Mouse (Mus musculus) MEL (cell line): ENCODE measurements around the gene Dydc2. TPM values are rescaled to one million over a fixed set of nuclear protein-coding genes. Genes with fewer than 3 reads are reported as not detected.
"Not testable (repeated sequence)": the region's sequence is repeated elsewhere in the genome, so short reads cannot be mapped to it uniquely, and the experiment has no call there.

Experiments used
- DNase-seq: peaks from one replicate; pipeline ENCODE4 v3.0.0; 2011; ENCODE audit warnings: low read depth, low spot score
- H3K27ac ChIP-seq: 2 replicates; pipeline ENCODE4 v1.5.1; 2012; ENCODE audit warnings: low read depth, mild to moderate bottlenecking, control low read depth, low read length, moderate library complexity; ENCODE audit not compliant: control insufficient read depth
- H3K27me3 ChIP-seq, 2 experiments: fragments of 150-350 bp in 1 of 2; sonication (generic) in 1 of 2; 2 replicates each; pipeline ENCODE4 v1.6.1; 2012; ENCODE audit warnings: low read length in 2 of 2, mild to moderate bottlenecking in 2 of 2, improper control_type of control experiment in 1 of 2, moderate library complexity in 1 of 2; ENCODE audit not compliant: insufficient read depth in 2 of 2, control insufficient read depth in 1 of 2
- H3K36me3 ChIP-seq, 2 experiments: 2 replicates each; pipeline ENCODE4 v1.6.1; 2012 to 2014; ENCODE audit warnings: low read length in 2 of 2, improper control_type of control experiment in 1 of 2, inconsistent platforms in 1 of 2, mild to moderate bottlenecking in 1 of 2; ENCODE audit not compliant: insufficient read depth in 2 of 2, control insufficient read depth in 1 of 2
- H3K4me1 ChIP-seq, 2 experiments: fragments of 150-350 bp in 1 of 2; sonication (generic) in 1 of 2; 2 replicates each; pipeline ENCODE4 v1.6.1; 2012; ENCODE audit warnings: low read length in 2 of 2, improper control_type of control experiment in 1 of 2, mild to moderate bottlenecking in 1 of 2; ENCODE audit not compliant: insufficient read depth in 2 of 2, control insufficient read depth in 1 of 2
- H3K4me3 ChIP-seq, 2 experiments: fragments of 150-350 bp in 1 of 2; sonication (generic) in 1 of 2; 2 replicates each; pipeline ENCODE4 v1.5.1; 2012; ENCODE audit warnings: low read depth in 2 of 2, low read length in 2 of 2, mild to moderate bottlenecking in 2 of 2, moderate library complexity in 2 of 2, control low read depth in 1 of 2, improper control_type of control experiment in 1 of 2; ENCODE audit not compliant: control insufficient read depth in 1 of 2, insufficient read depth in 1 of 2
- H3K79me2 ChIP-seq: 2 replicates; pipeline ENCODE4 v1.6.1; 2012; ENCODE audit warnings: mild to moderate bottlenecking, low read length, moderate library complexity; ENCODE audit not compliant: control insufficient read depth, poor library complexity, insufficient read depth
- H3K9ac ChIP-seq: 2 replicates; pipeline ENCODE4 v1.6.1; 2012; ENCODE audit warnings: low read depth, mild to moderate bottlenecking, control low read depth, low read length, moderate library complexity; ENCODE audit not compliant: control insufficient read depth, poor library complexity, severe bottlenecking
- H3K9me3 ChIP-seq: fragments of 150-350 bp; sonication (generic); replicated peaks from 2 replicates; pipeline ENCODE4 v1.6.1; 2012; ENCODE audit warnings: mild to moderate bottlenecking, low read length, improper control_type of control experiment, moderate library complexity; ENCODE audit not compliant: insufficient read depth
- BHLHE40 ChIP-seq: IDR thresholded peaks from 2 replicates; pipeline ENCODE4 v1.6.1; 2012; ENCODE audit warnings: low read depth, mild to moderate bottlenecking, inconsistent platforms, low read length, improper control_type of control experiment, borderline replicate concordance
- CHD1 ChIP-seq: IDR thresholded peaks from 2 replicates; pipeline ENCODE4 v1.6.1; 2012; ENCODE audit warnings: low read depth, mild to moderate bottlenecking, inconsistent platforms, low read length, improper control_type of control experiment
- CTCF ChIP-seq, 3 experiments: IDR thresholded peaks in 2 of 3; conservative IDR thresholded peaks in 1 of 3; 2 replicates each; pipeline ENCODE4 v1.5.1; 2011 to 2012; ENCODE audit warnings: low read length in 3 of 3, low read depth in 2 of 3, mild to moderate bottlenecking in 2 of 3, improper control_type of control experiment in 1 of 3, inconsistent platforms in 1 of 3, mixed read lengths in 1 of 3, moderate library complexity in 1 of 3; ENCODE audit not compliant: control insufficient read depth in 1 of 3, insufficient read depth in 1 of 3, poor library complexity in 1 of 3, severe bottlenecking in 1 of 3
- E2F4 ChIP-seq: IDR thresholded peaks from 2 replicates; pipeline ENCODE4 v1.6.1; 2011; ENCODE audit warnings: low read depth, low read length, improper control_type of control experiment, borderline replicate concordance
- GATA1 ChIP-seq: IDR thresholded peaks from 2 replicates; pipeline ENCODE4 v1.6.1; 2011; ENCODE audit warnings: low read depth, low read length, improper control_type of control experiment
- JUND ChIP-seq: IDR thresholded peaks from 2 replicates; pipeline ENCODE4 v1.6.1; 2011; ENCODE audit warnings: low read depth, mild to moderate bottlenecking, improper control_type of control experiment, low read length
- MAFK ChIP-seq: IDR thresholded peaks from 2 replicates; pipeline ENCODE4 v1.6.1; 2011; ENCODE audit warnings: low read depth, mild to moderate bottlenecking, low read length, improper control_type of control experiment, borderline replicate concordance
- MAX ChIP-seq: IDR thresholded peaks from 2 replicates; pipeline ENCODE4 v1.6.1; 2011; ENCODE audit warnings: low read length, improper control_type of control experiment
- MEF2A ChIP-seq: IDR thresholded peaks from 2 replicates; pipeline ENCODE4 v1.6.1; 2014; ENCODE audit warnings: low read depth, mild to moderate bottlenecking, inconsistent platforms, low read length, improper control_type of control experiment; ENCODE audit not compliant: poor library complexity, insufficient replicate concordance, severe bottlenecking; ENCODE audit errors: extremely low read depth
- MXI1 ChIP-seq: IDR thresholded peaks from 2 replicates; pipeline ENCODE4 v1.6.1; 2011; ENCODE audit warnings: mild to moderate bottlenecking, low read depth, low read length, improper control_type of control experiment
- MYB ChIP-seq: IDR thresholded peaks from 2 replicates; pipeline ENCODE4 v1.6.1; 2011; ENCODE audit warnings: mild to moderate bottlenecking, low read depth, low read length, improper control_type of control experiment
- NRF1 ChIP-seq: IDR thresholded peaks from 2 replicates; pipeline ENCODE4 v1.6.1; 2014; ENCODE audit warnings: low read depth, mild to moderate bottlenecking, inconsistent platforms, low read length, improper control_type of control experiment, moderate library complexity; ENCODE audit not compliant: poor library complexity, insufficient read depth, severe bottlenecking
- POLR2A ChIP-seq, 2 experiments: IDR thresholded peaks; 2 replicates each; pipeline ENCODE4 v1.6.1; 2011 to 2012; ENCODE audit warnings: low read length in 2 of 2, mild to moderate bottlenecking in 2 of 2, control low read depth in 1 of 2, improper control_type of control experiment in 1 of 2, low read depth in 1 of 2, moderate library complexity in 1 of 2; ENCODE audit not compliant: control insufficient read depth in 1 of 2, insufficient read depth in 1 of 2, poor library complexity in 1 of 2
- POLR2AphosphoS5 ChIP-seq: IDR thresholded peaks from 2 replicates; pipeline ENCODE4 v1.6.1; 2012; ENCODE audit warnings: low read depth, borderline replicate concordance, mild to moderate bottlenecking, inconsistent platforms, low read length, moderate library complexity, mixed read lengths
- SMC3 ChIP-seq: IDR thresholded peaks from 2 replicates; pipeline ENCODE4 v1.6.1; 2011; ENCODE audit warnings: low read depth, low read length, improper control_type of control experiment
- TAL1 ChIP-seq: IDR thresholded peaks from 2 replicates; pipeline ENCODE4 v1.6.1; 2012; ENCODE audit warnings: mild to moderate bottlenecking, inconsistent platforms, low read length, moderate library complexity, mixed read lengths
- TBP ChIP-seq: IDR thresholded peaks from 2 replicates; pipeline ENCODE4 v1.8.0; 2011; ENCODE audit warnings: low read depth, low read length, improper control_type of control experiment
- ZC3H11A ChIP-seq: IDR thresholded peaks from 2 replicates; pipeline ENCODE4 v1.6.1; 2012; ENCODE audit warnings: low read depth, mild to moderate bottlenecking, inconsistent platforms, low read length, improper control_type of control experiment
- polyA plus RNA-seq, 2 experiments: library from polyadenylated mRNA; stranded (reverse) in 1 of 2; unstranded in 1 of 2; fragments of >175 nt in 1 of 2; fragments of >200 nt in 1 of 2; gene quantifications; 2 replicates each; pipeline versions ENCODE4 v1.2.1 to v1.2.4; 2012; ENCODE audit warnings: low replicate concordance in 2 of 2, low read depth in 1 of 2; ENCODE audit not compliant: insufficient read length in 2 of 2, insufficient read depth in 1 of 2, missing spikeins in 1 of 2
- total RNA-seq: library from RNA; depleted of rRNA; stranded (reverse); fragments of 300-350 nt; gene quantifications from 2 replicates; pipeline ENCODE4 v1.2.3, GENCODE M21; 2012

The Dydc2 gene
- total and polyA plus RNA-seq, 3 experiments: not detected

DNA sequence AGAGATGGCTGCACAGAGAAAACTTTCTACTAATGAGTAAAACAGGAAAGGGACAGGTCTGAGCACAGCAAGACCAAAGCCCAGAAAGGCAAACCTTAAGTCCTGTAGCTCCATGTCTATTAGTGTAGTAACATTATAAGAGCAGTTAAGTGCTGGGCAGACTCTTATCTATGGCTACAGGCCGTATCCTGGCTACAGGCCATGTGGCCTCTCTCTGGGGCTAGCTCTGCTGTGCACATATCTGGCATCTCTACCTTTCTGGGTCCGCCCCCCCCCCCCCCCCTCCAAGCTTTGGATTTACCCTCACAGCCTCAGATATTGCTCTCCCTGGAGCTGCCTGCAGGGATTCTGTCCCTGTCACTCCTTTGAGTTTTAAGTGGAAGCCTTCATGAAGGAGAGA, 3.8 kb downstream of the Dydc2 start:
- Histone ChIP-seq H3K9me3 (no peaks in the 10 kb centered on the region), H3K79me2 (no peaks in the 10 kb centered on the region), H3K36me3 (no peaks in the 10 kb centered on the region), H3K9ac (no peak overlapping the region), H3K4me1 (peaks cover 0 to 2% of the 10 kb centered on the region in 2 experiments; a peak in 1 of 4 replicates), H3K4me3 (no peak overlapping the region), H3K27ac (no peak overlapping the region), H3K27me3 (no peaks in the 10 kb centered on the region)
- TF ChIP-seq E2F4 (no peak), GATA1 (peak; percentile 38; the same call in 1 of the 2 replicates)
- DNase-seq: peak; percentile 50

- not testable (repeated sequence) for H3K9me3 ChIP-seq, H3K9ac ChIP-seq, H3K4me1 ChIP-seq, H3K27ac ChIP-seq, H3K36me3 ChIP-seq, H3K27me3 ChIP-seq, H3K79me2 ChIP-seq, H3K4me3 ChIP-seq
- peak in 1 of 3 experiments; percentile 4; a peak in 1 of 6 replicates for TF ChIP-seq CTCF (IDR thresholded peaks at IDR 0.05 in 2 of 3, conservative IDR thresholded peaks at IDR 0.05 in 1 of 3; ENCODE audit: control insufficient read depth in 1 of 3, insufficient read depth in 1 of 3, low read depth in 2 of 3, low read length in 3 of 3, poor library complexity in 1 of 3, severe bottlenecking in 1 of 3)
- DNase-seq: peak; percentile 27
Measured at GRCm38 (mm10) chr14:41053190-41053589, 15.8 kb downstream of the Dydc2 start.

DNA sequence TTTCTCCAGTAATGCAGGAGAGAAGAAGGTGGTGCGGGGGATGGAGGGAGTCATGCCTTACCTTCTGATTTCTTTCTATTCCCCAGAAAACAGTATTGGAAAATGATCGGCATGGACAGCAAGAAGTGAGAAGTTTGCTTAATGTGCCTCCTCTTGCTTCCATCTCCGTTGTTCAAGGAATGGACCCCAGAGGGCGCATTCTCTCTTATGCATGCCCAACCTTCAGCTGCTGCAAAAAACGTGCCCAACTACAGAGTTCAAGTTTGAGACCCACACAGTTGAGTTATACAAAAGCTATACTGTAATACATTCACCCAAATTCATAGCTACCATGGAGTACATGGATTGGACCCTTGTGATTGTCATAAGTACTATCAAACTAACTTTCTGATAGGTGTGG, 16.5 kb downstream of the Dydc2 start:
- Histone ChIP-seq H3K4me1 (no peaks in the 10 kb centered on the region), H3K9ac (no peak overlapping the region), H3K27me3 (no peaks in the 10 kb centered on the region; a peak in 2 of 4 replicates), H3K4me3 (no peak overlapping the region), H3K79me2 (no peaks in the 10 kb centered on the region), H3K36me3 (no peaks in the 10 kb centered on the region), H3K27ac (no peak overlapping the region)
- peak; percentile 63 for DNase-seq
- no peak for TF ChIP-seq MAFK
- TF ChIP-seq ZC3H11A: no peak
- no peak for TF ChIP-seq MAX
- no peak for TF ChIP-seq BHLHE40
- no peak for TF ChIP-seq MEF2A
- no peak for TF ChIP-seq TBP
- no peak for TF ChIP-seq MXI1
- TF ChIP-seq E2F4: no peak
- TF ChIP-seq SMC3: peak; percentile 22; the same call in 1 of the 2 replicates
- TF ChIP-seq TAL1: no peak
- TF ChIP-seq JUND: no peak
- TF ChIP-seq POLR2A (IDR thresholded peaks at IDR 0.05; ENCODE audit: control insufficient read depth in 1 of 2, insufficient read depth in 1 of 2, low read depth in 1 of 2, low read length in 2 of 2, poor library complexity in 1 of 2): no peak
- no peak for TF ChIP-seq POLR2AphosphoS5
- no peak for TF ChIP-seq NRF1
- TF ChIP-seq CTCF (IDR thresholded peaks at IDR 0.05 in 2 of 3, conservative IDR thresholded peaks at IDR 0.05 in 1 of 3; ENCODE audit: control insufficient read depth in 1 of 3, insufficient read depth in 1 of 3, low read depth in 2 of 3, low read length in 3 of 3, poor library complexity in 1 of 3, severe bottlenecking in 1 of 3): peak; percentile 55 to 61 (median 61)
- no peak for TF ChIP-seq MYB
- no peak for TF ChIP-seq CHD1
- TF ChIP-seq, all 39 proteins: peak for 2
- H3K9me3 ChIP-seq: no peaks in the 10 kb centered on the region
